Mouse (Mus musculus) CH12.LX (cell line): ENCODE measurements around the gene Hnrnpa1. TPM values are rescaled to one million over a fixed set of nuclear protein-coding genes. Genes with fewer than 3 reads are reported as not detected.
A peak's percentile ranks its signal among the peaks of the same experiment; 100 is the strongest.

Experiments used
- DNase-seq: peaks from one replicate; pipeline ENCODE4 v3.0.0-alpha.2; 2013; ENCODE audit errors: extremely low read depth
- H3K27ac ChIP-seq: 2 replicates; pipeline ENCODE4 v1.5.1; 2012; ENCODE audit warnings: low read depth, mild to moderate bottlenecking, control low read depth, moderate library complexity; ENCODE audit not compliant: insufficient read depth
- H3K27me3 ChIP-seq: replicated peaks from 2 replicates; pipeline ENCODE3; 2012; ENCODE audit warnings: inconsistent platforms
- H3K36me3 ChIP-seq, 2 experiments: replicated peaks in 1 of 2; 2 replicates each; pipeline versions ENCODE3 to v1.6.1; 2012; ENCODE audit warnings: inconsistent platforms in 1 of 2, low read length in 1 of 2, mild to moderate bottlenecking in 1 of 2, mixed read lengths in 1 of 2, moderate library complexity in 1 of 2; ENCODE audit not compliant: control insufficient read depth in 1 of 2, insufficient read depth in 1 of 2
- H3K4me1 ChIP-seq, 2 experiments: 2 replicates each; pipeline ENCODE4 v1.6.1; 2012; ENCODE audit warnings: inconsistent platforms in 1 of 2, moderate library complexity in 1 of 2; ENCODE audit not compliant: insufficient read depth in 2 of 2, control insufficient read depth in 1 of 2
- H3K4me2 ChIP-seq: 2 replicates; pipeline ENCODE4 v1.6.1; 2012; ENCODE audit warnings: low read depth, mild to moderate bottlenecking, control low read depth; ENCODE audit not compliant: poor library complexity, insufficient read depth, severe bottlenecking
- H3K4me3 ChIP-seq, 3 experiments: fragments of 150-350 bp in 1 of 3; sonication (generic) in 1 of 3; replicated peaks in 1 of 3; 2 replicates each; pipeline versions ENCODE3 to v1.5.1; 2011 to 2012; ENCODE audit warnings: low read depth in 2 of 3, low read length in 2 of 3, mild to moderate bottlenecking in 2 of 3, moderate library complexity in 2 of 3, control low read depth in 1 of 3, improper control_type of control experiment in 1 of 3, inconsistent platforms in 1 of 3, mixed read lengths in 1 of 3; ENCODE audit not compliant: poor library complexity in 1 of 3
- H3K79me2 ChIP-seq: replicated peaks from 2 replicates; pipeline ENCODE4 v1.6.1; 2012; ENCODE audit warnings: mild to moderate bottlenecking, moderate library complexity; ENCODE audit not compliant: control insufficient read depth, poor library complexity, insufficient read depth, severe bottlenecking; ENCODE audit errors: extremely low read depth
- H3K9ac ChIP-seq: 2 replicates; pipeline ENCODE4 v1.6.1; 2012; ENCODE audit warnings: low read depth, mild to moderate bottlenecking, control low read depth, moderate library complexity; ENCODE audit not compliant: insufficient read depth
- H3K9me3 ChIP-seq: replicated peaks from 2 replicates; pipeline ENCODE3; 2012; ENCODE audit warnings: low read length, inconsistent platforms, mixed read lengths
- BHLHE40 ChIP-seq: IDR thresholded peaks from 2 replicates; pipeline ENCODE4 v1.6.1; 2011; ENCODE audit warnings: mild to moderate bottlenecking, low read depth, low read length, improper control_type of control experiment
- CHD1 ChIP-seq: IDR thresholded peaks from 2 replicates; pipeline ENCODE4 v1.6.1; 2012; ENCODE audit warnings: low read depth, low read length, improper control_type of control experiment, inconsistent platforms
- CHD2 ChIP-seq: IDR thresholded peaks from 2 replicates; pipeline ENCODE4 v1.6.1; 2011; ENCODE audit warnings: low read length, improper control_type of control experiment
- CTCF ChIP-seq, 2 experiments: IDR thresholded peaks in 1 of 2; conservative IDR thresholded peaks in 1 of 2; 2 replicates each; pipeline ENCODE4 v1.5.1; 2011 to 2012; ENCODE audit warnings: low read depth in 2 of 2, low read length in 2 of 2, improper control_type of control experiment in 1 of 2, inconsistent platforms in 1 of 2, mild to moderate bottlenecking in 1 of 2, moderate library complexity in 1 of 2
- E2F4 ChIP-seq: IDR thresholded peaks from 2 replicates; pipeline ENCODE4 v1.6.1; 2011; ENCODE audit warnings: low read depth, low read length, improper control_type of control experiment; ENCODE audit not compliant: insufficient replicate concordance
- ELF1 ChIP-seq: IDR thresholded peaks from 2 replicates; pipeline ENCODE4 v1.6.1; 2014; ENCODE audit warnings: low read depth, mild to moderate bottlenecking, inconsistent platforms, low read length, improper control_type of control experiment
- EP300 ChIP-seq: IDR thresholded peaks from 2 replicates; pipeline ENCODE4 v1.6.1; 2011; ENCODE audit warnings: low read length, improper control_type of control experiment
- GABPA ChIP-seq: IDR thresholded peaks from 2 replicates; pipeline ENCODE4 v1.6.1; 2012; ENCODE audit warnings: low read depth, low read length, improper control_type of control experiment, inconsistent platforms; ENCODE audit not compliant: insufficient replicate concordance
- HCFC1 ChIP-seq: IDR thresholded peaks from 2 replicates; pipeline ENCODE4 v1.6.1; 2012; ENCODE audit warnings: low read depth, mild to moderate bottlenecking, inconsistent platforms, low read length, improper control_type of control experiment
- IRF4 ChIP-seq: IDR thresholded peaks from 2 replicates; pipeline ENCODE4 v1.6.1; 2014; ENCODE audit warnings: low read depth, mild to moderate bottlenecking, inconsistent platforms, low read length, improper control_type of control experiment
- JUN ChIP-seq: IDR thresholded peaks from 2 replicates; pipeline ENCODE4 v1.6.1; 2011; ENCODE audit warnings: low read depth, mild to moderate bottlenecking, low read length, improper control_type of control experiment, moderate library complexity; ENCODE audit not compliant: insufficient read depth
- JUND ChIP-seq: conservative IDR thresholded peaks from 2 replicates; pipeline ENCODE4 v1.6.1; 2011; ENCODE audit warnings: low read depth, low read length, improper control_type of control experiment
- KAT2A ChIP-seq: IDR thresholded peaks from 2 replicates; pipeline ENCODE4 v1.6.1; 2012; ENCODE audit warnings: low read length, improper control_type of control experiment, inconsistent platforms; ENCODE audit not compliant: insufficient replicate concordance
- MAFK ChIP-seq: IDR thresholded peaks from 2 replicates; pipeline ENCODE4 v1.6.1; 2011; ENCODE audit warnings: low read length, improper control_type of control experiment; ENCODE audit not compliant: insufficient replicate concordance
- MAX ChIP-seq: IDR thresholded peaks from 2 replicates; pipeline ENCODE4 v1.6.1; 2011; ENCODE audit warnings: low read length, improper control_type of control experiment
- MAZ ChIP-seq: IDR thresholded peaks from 2 replicates; pipeline ENCODE4 v1.6.1; 2012; ENCODE audit warnings: low read depth, mild to moderate bottlenecking, inconsistent platforms, low read length, improper control_type of control experiment, moderate library complexity
- MEF2A ChIP-seq: IDR thresholded peaks from 2 replicates; pipeline ENCODE4 v1.6.1; 2014; ENCODE audit warnings: low read depth, mild to moderate bottlenecking, inconsistent platforms, low read length, improper control_type of control experiment, borderline replicate concordance
- MXI1 ChIP-seq: IDR thresholded peaks from 2 replicates; pipeline ENCODE4 v1.6.1; 2011; ENCODE audit warnings: mild to moderate bottlenecking, low read depth, low read length, improper control_type of control experiment
- MYC ChIP-seq: IDR thresholded peaks from 2 replicates; pipeline ENCODE4 v1.6.1; 2011; ENCODE audit warnings: low read depth, mild to moderate bottlenecking, improper control_type of control experiment, low read length
- NELFE ChIP-seq: IDR thresholded peaks from 2 replicates; pipeline ENCODE4 v1.6.1; 2011; ENCODE audit warnings: low read depth, low read length, improper control_type of control experiment
- NRF1 ChIP-seq: IDR thresholded peaks from 2 replicates; pipeline ENCODE4 v1.6.1; 2014; ENCODE audit warnings: low read depth, mild to moderate bottlenecking, inconsistent platforms, low read length, improper control_type of control experiment, moderate library complexity
- PAX5 ChIP-seq: IDR thresholded peaks from 2 replicates; pipeline ENCODE4 v1.6.1; 2012; ENCODE audit warnings: low read length, inconsistent platforms, mixed read lengths
- POLR2A ChIP-seq: IDR thresholded peaks from 2 replicates; pipeline ENCODE4 v1.6.1; 2011; ENCODE audit warnings: low read depth, mild to moderate bottlenecking, improper control_type of control experiment, low read length
- POLR2AphosphoS2 ChIP-seq: IDR thresholded peaks from 2 replicates; pipeline ENCODE4 v1.6.1; 2011; ENCODE audit warnings: low read depth, low read length, improper control_type of control experiment
- RAD21 ChIP-seq: IDR thresholded peaks from 2 replicates; pipeline ENCODE4 v1.6.1; 2011; ENCODE audit warnings: low read depth, mild to moderate bottlenecking, low read length, improper control_type of control experiment, moderate library complexity
- RCOR1 ChIP-seq: conservative IDR thresholded peaks from 2 replicates; pipeline ENCODE4 v1.6.1; 2012; ENCODE audit warnings: low read depth, mild to moderate bottlenecking, inconsistent platforms, low read length, improper control_type of control experiment
- SIN3A ChIP-seq: IDR thresholded peaks from 2 replicates; pipeline ENCODE4 v1.6.1; 2012; ENCODE audit warnings: low read length, improper control_type of control experiment, inconsistent platforms
- SMC3 ChIP-seq: IDR thresholded peaks from 2 replicates; pipeline ENCODE4 v1.6.1; 2011; ENCODE audit warnings: low read depth, low read length, improper control_type of control experiment
- TBP ChIP-seq: conservative IDR thresholded peaks from 2 replicates; pipeline ENCODE4 v1.6.1; 2011; ENCODE audit warnings: low read depth, low read length, improper control_type of control experiment
- TCF12 ChIP-seq: IDR thresholded peaks from 2 replicates; pipeline ENCODE4 v1.6.1; 2014; ENCODE audit warnings: low read depth, mild to moderate bottlenecking, inconsistent platforms, low read length, improper control_type of control experiment
- UBTF ChIP-seq: IDR thresholded peaks from 2 replicates; pipeline ENCODE4 v1.6.1; 2012; ENCODE audit warnings: low read depth, mild to moderate bottlenecking, inconsistent platforms, low read length, improper control_type of control experiment, moderate library complexity
- USF1 ChIP-seq: IDR thresholded peaks from 2 replicates; pipeline ENCODE4 v1.6.1; 2014; ENCODE audit warnings: low read depth, mild to moderate bottlenecking, inconsistent platforms, low read length, improper control_type of control experiment
- USF2 ChIP-seq: conservative IDR thresholded peaks from 2 replicates; pipeline ENCODE4 v1.6.1; 2011; ENCODE audit warnings: low read depth, low read length, improper control_type of control experiment
- ZC3H11A ChIP-seq: IDR thresholded peaks from 2 replicates; pipeline ENCODE4 v1.6.1; 2012; ENCODE audit warnings: low read depth, mild to moderate bottlenecking, inconsistent platforms, low read length, improper control_type of control experiment
- ZKSCAN1 ChIP-seq: IDR thresholded peaks from 2 replicates; pipeline ENCODE4 v1.6.1; 2012; ENCODE audit warnings: low read depth, inconsistent platforms, low read length, improper control_type of control experiment, borderline replicate concordance
- ZMIZ1 ChIP-seq: IDR thresholded peaks from 2 replicates; pipeline ENCODE4 v1.6.1; 2012; ENCODE audit warnings: low read depth, mild to moderate bottlenecking, inconsistent platforms, low read length, improper control_type of control experiment
- ZNF384 ChIP-seq: IDR thresholded peaks from 2 replicates; pipeline ENCODE4 v1.6.1; 2012; ENCODE audit warnings: low read depth, low read length, improper control_type of control experiment, inconsistent platforms
- dilution Hi-C: fragments of 300-500 bp; cut with MboI; formaldehyde crosslinking; loops from 2 replicates; pipeline ENCODE4 v1.14.3; 2020; ENCODE audit warnings: low sequenced_read_pairs; ENCODE audit not compliant: extremely low pct_unique_long_range_greater_than_20kb, extremely low pct_ligation_motif_present
- in situ Hi-C: fragments of 300-500 bp; cut with MboI; formaldehyde crosslinking; loops from 3 replicates; pipeline ENCODE4 v1.14.3; 2019; ENCODE audit warnings: low sequenced_read_pairs, low pct_ligation_motif_present, low pct_unique_long_range_greater_than_20kb, mixed read lengths
- polyA plus RNA-seq: library from polyadenylated mRNA; unstranded; fragments of >175 nt; gene quantifications from 2 replicates; pipeline ENCODE4 v1.2.1, GENCODE M21; 2012; ENCODE audit warnings: low read depth; ENCODE audit not compliant: insufficient read length
- total RNA-seq, 2 experiments: library from RNA; depleted of rRNA; stranded (reverse); fragments of 300-350 nt in 1 of 2; fragments of >200 nt in 1 of 2; gene quantifications; 2 replicates each; pipeline ENCODE4 v1.2.3; 2012 to 2014

Gene Hnrnpa1
- 635 and 691 TPM in 2 replicates for total RNA-seq (2012; rRNA removed)
- 757 and 802 TPM in 2 replicates for total RNA-seq (2014; rRNA removed)
- polyA plus RNA-seq: 1,746 and 1,799 TPM in 2 replicates

GRCm38 (mm10) chr15:103240160-103241028 is at the start of gene Hnrnpa1:
Gene Hnrnpa1, plus strand, starts transcription at chr15:103240432.
- Histone ChIP-seq H3K36me3 (peaks cover 34 to 46% of the 10 kb centered on the region in 2 experiments), H3K27ac (peak within 1 kb of the TSS; percentile 86), H3K9ac (peak within 1 kb of the TSS; percentile 96), H3K27me3 (no peaks in the 10 kb centered on the region), H3K4me1 (peaks cover 0 to 35% of the 10 kb centered on the region in 2 experiments; a peak in 3 of 4 replicates), H3K79me2 (peaks cover 73% of the 10 kb centered on the region), H3K4me3 (peak within 1 kb of the TSS; percentile 59 to 77 (median 74)), H3K4me2 (peak within 1 kb of the TSS; percentile 97; the same call in 1 of the 2 replicates), H3K9me3 (no peaks in the 10 kb centered on the region)
- in situ Hi-C loops: no loop called here
- dilution Hi-C loops: no loop called here
- peak; percentile 100 for DNase-seq
- TF ChIP-seq E2F4 (no peak; the same call in 1 of the 2 replicates), GABPA (no peak), RAD21 (no peak), MYC (peak; percentile 84), NRF1 (peak; percentile 92), JUND (peak; percentile 56), EP300 (no peak), USF1 (peak; percentile 55), NELFE (peak; percentile 99), UBTF (no peak), CHD2 (peak; percentile 84), IRF4 (0 out of 2 replicates have a peak, but pooled peaks have one; percentile 39), BHLHE40 (peak; percentile 88), ELF1 (peak; percentile 42), HCFC1 (peak; percentile 69), POLR2A (peak; percentile 96), POLR2AphosphoS2 (peak; percentile 87), SMC3 (no peak), KAT2A (0 out of 2 replicates have a peak, but pooled peaks have one; percentile 49), PAX5 (no peak), JUN (peak; percentile 4; the same call in 1 of the 2 replicates), ZKSCAN1 (no peak), MEF2A (0 out of 2 replicates have a peak, but pooled peaks have one; percentile 15), MXI1 (peak; percentile 94), ZC3H11A (no peak), MAFK (no peak), CHD1 (peak; percentile 72; the same call in 1 of the 2 replicates), MAX (peak; percentile 99), ZMIZ1 (peak; percentile 98), RCOR1 (no peak), USF2 (peak; percentile 15; the same call in 1 of the 2 replicates), TBP (peak; percentile 98), TCF12 (peak; percentile 86), MAZ (no peak), ZNF384 (peak; percentile 58), SIN3A (peak; percentile 78), CTCF (conservative IDR thresholded peaks at IDR 0.05 in 1 of 2, IDR thresholded peaks at IDR 0.05 in 1 of 2; ENCODE audit: low read depth in 2 of 2, low read length in 2 of 2) (no peak)
